Mouse (Mus musculus) forebrain, embryonic 15.5 days (tissue): Measurements from ENCODE around the gene Chn2. TPM values are rescaled to one million over a fixed set of nuclear protein-coding genes. Genes with fewer than 3 reads are reported as not detected.

Experiments used
- ATAC-seq: fragments of 200-750 bp; cut with Nextera tagmentation; replicated peaks from 2 replicates; pipeline ENCODE4 v1.8.0; 2017; ENCODE audit warnings: mild to moderate bottlenecking, moderate TSS enrichment, moderate library complexity
- H3K27ac ChIP-seq: fragments of 300-500 bp; sonication (generic); replicated peaks from 2 replicates; pipeline ENCODE4 v1.5.1; 2015; ENCODE audit warnings: mild to moderate bottlenecking, inconsistent platforms
- H3K27me3 ChIP-seq: fragments of 300-500 bp; sonication (generic); 2 replicates; pipeline ENCODE4 v1.6.1; 2015; ENCODE audit warnings: inconsistent platforms
- H3K36me3 ChIP-seq: fragments of 300-500 bp; sonication (generic); 2 replicates; pipeline ENCODE4 v1.6.1; 2015; ENCODE audit warnings: mild to moderate bottlenecking, inconsistent platforms
- H3K4me1 ChIP-seq: fragments of 300-500 bp; sonication (generic); 2 replicates; pipeline ENCODE4 v1.6.1; 2015; ENCODE audit warnings: inconsistent platforms
- H3K4me2 ChIP-seq: fragments of 300-500 bp; sonication (generic); replicated peaks from 2 replicates; pipeline ENCODE4 v1.6.1; 2015; ENCODE audit warnings: mild to moderate bottlenecking, inconsistent platforms
- H3K4me3 ChIP-seq: fragments of 300-500 bp; sonication (generic); 2 replicates; pipeline ENCODE4 v1.5.1; 2015; ENCODE audit warnings: mild to moderate bottlenecking, inconsistent platforms
- H3K9ac ChIP-seq: fragments of 300-500 bp; sonication (generic); replicated peaks from 2 replicates; pipeline ENCODE4 v1.6.1; 2015; ENCODE audit warnings: mild to moderate bottlenecking, inconsistent platforms
- H3K9me3 ChIP-seq: fragments of 300-500 bp; sonication (generic); 2 replicates; pipeline ENCODE4 v1.6.1; 2016; ENCODE audit warnings: inconsistent platforms
- WGBS: fragments of 180-500 bp; shearing (Covaris S2); methylation state at CpG from one replicate; pipeline ENCODE4 v1.1.7; 2015; ENCODE audit warnings: mixed read lengths; 5-methylcytosine and 5-hydroxymethylcytosine counted together
- polyA plus RNA-seq: library from polyadenylated mRNA; unstranded; fragments of >200 nt; fragmentation: Nextera tagmentation; extraction: Ambion mirVana; gene quantifications from 2 replicates; pipeline ENCODE4 v1.2.1, GENCODE M21; 2015

The Chn2 gene
- polyA plus RNA-seq, 1 experiment from 2014 or later, result 46.2 TPM

GRCm38 (mm10) chr6:54264537-54264936 lies 225.2 kb downstream of the Chn2 start:
- H3K4me1 ChIP-seq, result no peaks in the 10 kb centered on the region
- WGBS, result 79% methylated on average over 7 of the region's 7 CpGs
- no peak overlapping the region for H3K27ac ChIP-seq
- no peaks in the 10 kb centered on the region for H3K36me3 ChIP-seq
- H3K4me3 ChIP-seq, result no peak overlapping the region
- no peak overlapping the region for H3K4me2 ChIP-seq
- no peaks in the 10 kb centered on the region for H3K9me3 ChIP-seq
- no peaks in the 10 kb centered on the region for H3K27me3 ChIP-seq
- no peak for ATAC-seq
- H3K9ac ChIP-seq, result no peak overlapping the region

DNA sequence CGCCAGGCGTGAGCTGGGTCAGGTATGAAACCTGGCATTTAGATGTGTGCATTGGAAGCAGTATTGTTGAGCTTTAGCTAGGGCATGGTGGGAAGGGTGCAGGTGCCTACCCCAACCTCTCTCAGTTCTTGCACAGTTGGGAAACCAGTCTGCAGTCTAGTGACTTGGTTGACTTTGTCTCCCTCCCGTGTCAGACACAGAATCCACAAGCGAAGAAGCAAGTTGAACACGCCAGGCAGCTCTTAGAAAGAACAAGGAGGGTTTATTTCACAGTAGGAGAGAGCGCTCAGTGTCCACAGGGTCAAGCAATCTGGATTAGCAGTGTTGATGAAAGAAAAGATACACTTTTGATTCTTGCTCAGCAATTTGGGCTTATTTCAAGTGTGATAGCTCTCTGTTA lies 226.0 kb downstream of the Chn2 start:
- no peaks in the 10 kb centered on the region for H3K9me3 ChIP-seq
- no peak overlapping the region for H3K4me2 ChIP-seq
- H3K27me3 ChIP-seq, result no peaks in the 10 kb centered on the region
- H3K4me3 ChIP-seq, result no peak overlapping the region
- no peak for ATAC-seq
- H3K36me3 ChIP-seq, result no peaks in the 10 kb centered on the region
- no peak overlapping the region for H3K27ac ChIP-seq
- no peak overlapping the region for H3K9ac ChIP-seq
- no peaks in the 10 kb centered on the region for H3K4me1 ChIP-seq
- 93% methylated on average over 6 of the region's 6 CpGs for WGBS

DNA sequence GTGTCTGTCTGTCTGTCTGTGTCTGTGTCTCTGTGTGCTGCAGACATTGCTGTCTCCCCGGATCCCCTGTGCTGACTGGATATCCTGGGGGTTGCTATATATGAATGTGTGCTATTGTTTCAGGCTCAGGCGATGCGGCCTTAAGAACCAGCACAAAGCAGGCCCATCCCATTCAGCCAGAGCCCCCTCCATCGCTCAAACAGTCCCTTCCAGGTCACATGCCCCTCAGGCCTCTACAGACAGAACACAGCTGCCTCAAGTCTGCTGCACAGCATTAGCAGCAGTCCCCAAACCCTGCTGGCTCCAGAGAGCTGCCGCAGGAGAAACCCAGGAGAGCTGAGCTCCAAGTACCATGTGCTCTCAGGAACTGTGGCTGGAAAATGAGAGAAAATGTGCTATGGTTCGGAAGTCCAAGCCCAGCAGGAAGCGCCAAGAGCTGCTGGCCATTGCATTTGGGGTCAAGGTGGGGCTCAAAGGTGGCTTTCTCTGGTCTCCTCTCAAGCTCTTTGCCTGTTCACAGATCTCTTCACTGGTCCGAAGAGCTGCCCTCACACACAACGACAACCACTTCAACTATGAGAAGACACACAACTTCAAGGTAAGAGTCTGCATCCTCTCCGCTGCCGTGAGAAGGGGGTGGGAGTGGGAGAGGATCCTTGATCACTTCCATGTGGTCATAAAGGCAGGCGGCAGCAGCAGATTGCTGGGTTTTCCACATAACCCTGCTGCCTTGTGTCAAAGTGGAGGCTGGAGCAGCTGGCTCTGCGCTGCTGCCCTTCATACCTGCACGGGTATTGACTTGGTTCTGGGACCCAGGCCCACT lies 233.4 kb downstream of the Chn2 start:
- H3K9me3 ChIP-seq, result no peaks in the 10 kb centered on the region
- H3K4me3 ChIP-seq, result no peak overlapping the region
- no peak overlapping the region for H3K9ac ChIP-seq
- H3K4me1 ChIP-seq, result peaks cover 8% of the 10 kb centered on the region
- no peak overlapping the region for H3K4me2 ChIP-seq
- ATAC-seq, result no peak
- no peaks in the 10 kb centered on the region for H3K27me3 ChIP-seq
- H3K36me3 ChIP-seq, result 0 out of 2 replicates have a peak, but pooled peaks cover 2% of the 10 kb centered on the region
- no peak overlapping the region for H3K27ac ChIP-seq
- WGBS, result 68% methylated on average over 14 of the region's 14 CpGs

GRCm38 (mm10) chr6:54273379-54273730 lies 234.0 kb downstream of the Chn2 start:
- Histone ChIP-seq H3K27me3 (no peaks in the 10 kb centered on the region), H3K4me1 (peaks cover 11% of the 10 kb centered on the region), H3K4me3 (no peak overlapping the region), H3K9me3 (no peaks in the 10 kb centered on the region), H3K9ac (no peak overlapping the region), H3K36me3 (0 out of 2 replicates have a peak, but pooled peaks cover 2% of the 10 kb centered on the region), H3K27ac (no peak overlapping the region), H3K4me2 (no peak overlapping the region)
- 71% methylated on average over 6 of the region's 6 CpGs for WGBS
- ATAC-seq, result no peak

DNA sequence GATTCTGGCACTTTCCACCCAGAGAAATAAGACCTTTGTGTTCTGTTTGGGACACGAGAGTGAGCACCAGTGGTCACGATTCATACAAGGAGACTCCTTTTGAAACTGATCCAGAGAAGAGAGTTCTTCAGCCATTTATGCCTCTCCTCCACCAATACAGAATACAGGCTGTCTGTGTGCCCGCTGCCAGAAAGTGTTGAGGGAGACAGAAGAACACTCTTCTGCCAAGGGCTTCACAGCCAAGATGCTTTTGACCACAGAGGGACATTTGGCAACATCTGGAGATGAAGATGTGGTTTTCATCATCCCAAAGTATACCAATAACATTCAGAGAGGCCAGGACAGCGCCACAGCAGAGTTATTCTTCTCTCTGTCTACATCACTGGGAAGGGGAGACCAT lies 237.9 kb downstream of the Chn2 start:
- ATAC-seq, result no peak
- Histone ChIP-seq H3K27ac (no peak overlapping the region), H3K9ac (no peak overlapping the region), H3K36me3 (0 out of 2 replicates have a peak, but pooled peaks cover 2% of the 10 kb centered on the region), H3K9me3 (no peaks in the 10 kb centered on the region), H3K4me1 (peaks cover 11% of the 10 kb centered on the region), H3K27me3 (no peaks in the 10 kb centered on the region), H3K4me2 (no peak overlapping the region), H3K4me3 (no peak overlapping the region)
- 83% methylated on average over 4 of the region's 4 CpGs for WGBS

DNA sequence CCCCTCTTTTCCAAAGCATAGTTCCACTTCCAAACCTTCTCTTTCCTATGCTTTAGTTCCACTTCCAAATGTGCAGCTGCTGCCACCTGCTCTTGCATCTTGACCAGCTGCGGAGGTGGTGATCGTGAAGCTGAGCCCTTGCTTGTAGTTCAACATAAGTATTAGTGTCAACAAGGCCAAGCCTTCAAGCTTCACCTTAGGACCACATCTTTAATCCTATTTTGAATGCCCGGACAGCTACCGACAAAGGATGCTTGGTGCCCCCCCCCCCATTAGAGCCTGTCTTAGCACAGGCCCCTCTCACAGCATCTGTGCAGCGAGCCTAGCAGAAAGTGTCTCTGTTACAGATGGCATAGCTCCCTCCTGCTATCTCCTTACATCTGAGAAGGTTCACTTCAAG lies 238.5 kb downstream of the Chn2 start:
- 13% methylated on average over 5 of the region's 5 CpGs for WGBS
- H3K9me3 ChIP-seq, result no peaks in the 10 kb centered on the region
- no peak overlapping the region for H3K4me2 ChIP-seq
- no peak overlapping the region for H3K4me3 ChIP-seq
- 0 out of 2 replicates have a peak, but pooled peaks cover 2% of the 10 kb centered on the region for H3K36me3 ChIP-seq
- H3K9ac ChIP-seq, result no peak overlapping the region
- H3K27ac ChIP-seq, result no peak overlapping the region
- peaks cover 7% of the 10 kb centered on the region; the same call in 1 of the 2 replicates for H3K4me1 ChIP-seq
- H3K27me3 ChIP-seq, result no peaks in the 10 kb centered on the region
- ATAC-seq, result no peak

DNA sequence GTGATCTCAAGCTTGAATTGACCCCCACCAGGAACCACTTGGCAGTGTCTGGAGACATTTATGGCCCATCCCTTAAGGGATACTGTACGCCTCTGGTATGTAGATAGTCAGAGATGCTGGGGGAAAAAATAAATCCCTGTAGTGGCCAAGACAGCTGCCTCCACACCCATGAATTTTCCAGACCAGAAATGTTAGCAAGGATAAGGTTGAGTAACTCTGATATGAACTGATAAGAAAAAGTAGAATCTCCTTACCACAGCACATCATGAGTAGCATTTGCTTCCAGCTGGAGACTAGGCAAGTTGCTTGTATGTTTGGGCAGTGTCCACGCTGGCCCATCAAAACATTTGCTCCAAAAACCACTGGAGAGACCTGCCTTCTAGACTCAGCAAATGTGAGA lies 239.3 kb downstream of the Chn2 start:
- Histone ChIP-seq H3K4me2 (no peak overlapping the region), H3K9me3 (no peaks in the 10 kb centered on the region), H3K27me3 (no peaks in the 10 kb centered on the region), H3K4me1 (peaks cover 7% of the 10 kb centered on the region; the same call in 1 of the 2 replicates), H3K9ac (no peak overlapping the region), H3K4me3 (no peak overlapping the region), H3K36me3 (0 out of 2 replicates have a peak, but pooled peaks cover 2% of the 10 kb centered on the region), H3K27ac (no peak overlapping the region)
- no peak for ATAC-seq
- WGBS, result 94% methylated on average over 2 of the region's 2 CpGs

DNA sequence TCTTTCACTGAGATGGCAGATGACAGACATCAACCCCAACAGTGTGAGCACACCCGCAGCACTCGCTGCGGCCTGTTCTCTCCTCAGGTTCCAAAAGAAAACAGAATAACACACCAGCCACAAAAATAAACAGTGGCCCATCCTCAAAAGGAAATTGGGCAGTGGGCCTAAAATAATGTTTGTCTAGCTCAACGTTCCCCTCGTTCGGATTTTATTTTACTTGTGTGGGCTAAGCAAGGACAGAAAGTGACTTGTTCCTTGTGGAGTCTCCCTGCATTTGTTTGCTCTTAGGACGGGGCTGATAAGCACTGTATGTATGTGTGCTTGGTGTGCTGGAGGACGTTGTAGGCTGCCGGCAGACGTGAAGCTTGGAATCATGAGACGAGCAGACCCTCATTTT lies 240.0 kb downstream of the Chn2 start:
- Histone ChIP-seq H3K9me3 (no peaks in the 10 kb centered on the region), H3K4me3 (no peak overlapping the region), H3K9ac (no peak overlapping the region), H3K36me3 (0 out of 2 replicates have a peak, but pooled peaks cover 2% of the 10 kb centered on the region), H3K4me2 (no peak overlapping the region), H3K27me3 (no peaks in the 10 kb centered on the region), H3K27ac (no peak overlapping the region), H3K4me1 (peaks cover 7% of the 10 kb centered on the region; the same call in 1 of the 2 replicates)
- WGBS, result 80% methylated on average over 11 of the region's 11 CpGs
- ATAC-seq, result no peak

DNA sequence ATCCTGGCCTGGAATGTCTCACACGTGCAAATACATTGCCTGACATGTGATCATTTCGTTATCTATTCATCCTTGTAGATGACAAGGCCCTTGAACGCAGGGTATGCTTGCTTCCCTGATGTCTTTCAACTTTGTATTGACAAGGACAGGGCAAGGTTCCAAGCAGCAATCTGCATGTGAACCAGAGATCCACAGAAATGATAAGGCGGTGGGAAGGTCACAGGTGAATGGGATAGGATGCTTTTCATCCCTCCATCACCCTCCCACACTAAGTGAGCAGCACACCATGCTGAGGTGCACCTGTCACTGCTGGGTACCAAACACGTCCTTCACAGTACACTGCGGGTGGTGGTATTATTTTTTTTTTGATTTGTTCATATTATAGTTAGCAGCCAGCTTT lies 240.9 kb downstream of the Chn2 start:
- WGBS, result 75% methylated on average over 6 of the region's 6 CpGs
- H3K27me3 ChIP-seq, result no peaks in the 10 kb centered on the region
- H3K36me3 ChIP-seq, result 0 out of 2 replicates have a peak, but pooled peaks cover 2% of the 10 kb centered on the region
- no peak overlapping the region for H3K4me3 ChIP-seq
- ATAC-seq, result no peak
- H3K9ac ChIP-seq, result no peak overlapping the region
- H3K4me2 ChIP-seq, result no peak overlapping the region
- H3K9me3 ChIP-seq, result no peaks in the 10 kb centered on the region
- H3K4me1 ChIP-seq, result peaks cover 7% of the 10 kb centered on the region; the same call in 1 of the 2 replicates
- no peak overlapping the region for H3K27ac ChIP-seq

- no peak overlapping the region for H3K4me3 ChIP-seq
- WGBS, result 3% methylated on average over 1 of the region's 1 CpGs
- H3K27ac ChIP-seq, result no peak overlapping the region
- no peaks in the 10 kb centered on the region for H3K36me3 ChIP-seq
- ATAC-seq, result no peak
- H3K4me1 ChIP-seq, result no peaks in the 10 kb centered on the region
- H3K4me2 ChIP-seq, result no peak overlapping the region
- H3K9me3 ChIP-seq, result no peaks in the 10 kb centered on the region
- H3K27me3 ChIP-seq, result no peaks in the 10 kb centered on the region
- no peak overlapping the region for H3K9ac ChIP-seq
Observed at GRCm38 (mm10) chr6:54283299-54283698, 243.9 kb downstream of the Chn2 start.

DNA sequence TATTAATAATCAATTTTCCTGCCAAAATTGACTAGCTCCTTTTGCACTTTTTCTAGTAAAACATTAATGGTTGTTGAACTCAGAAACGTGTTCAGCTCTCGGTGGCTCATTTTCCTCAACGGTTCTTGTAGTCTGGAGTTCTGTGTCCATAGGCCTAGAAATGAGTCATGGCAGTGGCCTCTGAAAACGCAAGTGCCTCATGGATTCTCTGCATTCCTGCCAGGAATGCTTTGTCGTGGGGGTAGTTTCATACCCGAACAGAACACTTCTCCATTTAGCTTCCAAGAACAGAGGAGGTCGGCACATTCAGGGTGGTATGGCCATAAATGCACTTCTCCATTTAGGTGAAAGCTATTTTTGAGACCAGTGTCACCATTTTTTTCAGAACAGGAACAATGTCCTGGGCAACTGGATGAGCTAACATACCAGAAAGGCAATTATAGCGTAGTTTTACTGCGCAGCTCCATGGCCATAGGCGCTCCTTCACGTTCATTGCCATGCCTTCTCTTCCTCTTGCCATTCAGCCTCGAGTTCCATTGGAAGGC lies 244.9 kb downstream of the Chn2 start:
- no peak overlapping the region for H3K9ac ChIP-seq
- H3K9me3 ChIP-seq, result no peaks in the 10 kb centered on the region
- no peaks in the 10 kb centered on the region for H3K36me3 ChIP-seq
- WGBS, result 90% methylated on average over 12 of the region's 12 CpGs
- ATAC-seq, result no peak
- H3K4me2 ChIP-seq, result no peak overlapping the region
- H3K27me3 ChIP-seq, result no peaks in the 10 kb centered on the region
- no peak overlapping the region for H3K27ac ChIP-seq
- H3K4me3 ChIP-seq, result no peak overlapping the region
- no peaks in the 10 kb centered on the region for H3K4me1 ChIP-seq

- H3K36me3 ChIP-seq, result no peaks in the 10 kb centered on the region
- WGBS, result 82% methylated on average over 5 of the region's 5 CpGs
- no peaks in the 10 kb centered on the region for H3K9me3 ChIP-seq
- no peak overlapping the region for H3K27ac ChIP-seq
- H3K4me3 ChIP-seq, result no peak overlapping the region
- no peaks in the 10 kb centered on the region for H3K27me3 ChIP-seq
- H3K4me1 ChIP-seq, result no peaks in the 10 kb centered on the region
- H3K4me2 ChIP-seq, result no peak overlapping the region
- ATAC-seq, result no peak
- no peak overlapping the region for H3K9ac ChIP-seq
Observed at GRCm38 (mm10) chr6:54286813-54287212, 247.5 kb downstream of the Chn2 start.
